Mouse (Mus musculus) limb, embryonic 10.5 days (tissue): ENCODE measurements around the gene Steap3. TPM values are rescaled to one million over a fixed set of nuclear protein-coding genes. Genes with fewer than 3 reads are reported as not detected.

Experiments used
- DNase-seq: peaks from one replicate; pipeline ENCODE4 v3.0.0-alpha.2; 2017; ENCODE audit warnings: low spot score
- H3K27ac ChIP-seq: fragments of 300-500 bp; sonication (generic); 2 replicates; pipeline ENCODE4 v1.5.1; 2016; ENCODE audit warnings: mild to moderate bottlenecking
- H3K27me3 ChIP-seq: fragments of 300-500 bp; sonication (generic); 2 replicates; pipeline ENCODE4 v1.6.1; 2016; ENCODE audit warnings: low read depth, mild to moderate bottlenecking; ENCODE audit not compliant: poor library complexity, severe bottlenecking
- H3K36me3 ChIP-seq: fragments of 300-500 bp; sonication (generic); 2 replicates; pipeline ENCODE4 v1.6.1; 2016; ENCODE audit warnings: mild to moderate bottlenecking, moderate library complexity
- H3K4me1 ChIP-seq: fragments of 300-500 bp; sonication (generic); 2 replicates; pipeline ENCODE4 v1.6.1; 2016
- H3K4me3 ChIP-seq: fragments of 300-500 bp; sonication (generic); 2 replicates; pipeline ENCODE4 v1.5.1; 2016; ENCODE audit warnings: mild to moderate bottlenecking, moderate library complexity
- H3K9me3 ChIP-seq: fragments of 300-500 bp; sonication (generic); replicated peaks from 2 replicates; pipeline ENCODE4 v1.6.1; 2016; ENCODE audit warnings: mild to moderate bottlenecking
- WGBS: fragments of 180-500 bp; shearing (Covaris S2); methylation state at CpG from one replicate; pipeline ENCODE4 v1.1.7; 2016; 5-methylcytosine and 5-hydroxymethylcytosine counted together
- polyA plus RNA-seq: library from polyadenylated mRNA; unstranded; fragments of >200 nt; fragmentation: Nextera tagmentation; extraction: Ambion mirVana; gene quantifications from 2 replicates; pipeline ENCODE4 v1.2.1, GENCODE M21; 2016

Gene Steap3
- polyA plus RNA-seq, 1 experiment from 2014 or later, result 4.5 TPM

- no peak for DNase-seq
- Histone ChIP-seq H3K4me1 (peaks cover 13% of the 10 kb centered on the region), H3K27me3 (no peaks in the 10 kb centered on the region), H3K4me3 (no peak overlapping the region), H3K9me3 (no peaks in the 10 kb centered on the region), H3K36me3 (no peaks in the 10 kb centered on the region), H3K27ac (peak overlapping the region; percentile 61; the same call in 1 of the 2 replicates)
- 94% methylated on average over 9 of the region's 9 CpGs for WGBS
Measured at GRCm38 (mm10) chr1:120158474-120159127, 113.9 kb downstream of the Steap3 start.

GRCm38 (mm10) chr1:120155325-120155724, 117.2 kb downstream of the Steap3 start:
- Histone ChIP-seq H3K36me3 (no peaks in the 10 kb centered on the region), H3K9me3 (no peaks in the 10 kb centered on the region), H3K4me3 (no peak overlapping the region), H3K4me1 (peaks cover 13% of the 10 kb centered on the region), H3K27ac (no peak overlapping the region), H3K27me3 (no peaks in the 10 kb centered on the region)
- WGBS, result 28% methylated on average over 1 of the region's 1 CpGs
- DNase-seq, result peak; percentile 40

GRCm38 (mm10) chr1:120154232-120154631, 118.3 kb downstream of the Steap3 start:
- peak; percentile 43 for DNase-seq
- Histone ChIP-seq H3K9me3 (no peaks in the 10 kb centered on the region), H3K4me1 (peaks cover 2% of the 10 kb centered on the region; the same call in 1 of the 2 replicates), H3K36me3 (no peaks in the 10 kb centered on the region), H3K27ac (no peak overlapping the region), H3K4me3 (no peak overlapping the region), H3K27me3 (no peaks in the 10 kb centered on the region)

- no peak for DNase-seq
- Histone ChIP-seq H3K9me3 (no peaks in the 10 kb centered on the region), H3K27ac (no peak overlapping the region), H3K4me3 (no peak overlapping the region), H3K36me3 (no peaks in the 10 kb centered on the region), H3K27me3 (no peaks in the 10 kb centered on the region), H3K4me1 (0 out of 2 replicates have a peak, but pooled peaks cover 4% of the 10 kb centered on the region)
Measured at GRCm38 (mm10) chr1:120146994-120147393, 125.5 kb downstream of the Steap3 start.

GRCm38 (mm10) chr1:120145527-120146216, 126.8 kb downstream of the Steap3 start:
- H3K27ac ChIP-seq, result no peak overlapping the region
- no peaks in the 10 kb centered on the region for H3K9me3 ChIP-seq
- DNase-seq, result no peak
- no peaks in the 10 kb centered on the region for H3K27me3 ChIP-seq
- no peaks in the 10 kb centered on the region for H3K36me3 ChIP-seq
- 88% methylated on average over 8 of the region's 8 CpGs for WGBS
- H3K4me3 ChIP-seq, result no peak overlapping the region
- H3K4me1 ChIP-seq, result 0 out of 2 replicates have a peak, but pooled peaks cover 4% of the 10 kb centered on the region

- WGBS, result 90% methylated on average over 5 of the region's 5 CpGs
- Histone ChIP-seq H3K9me3 (no peaks in the 10 kb centered on the region), H3K27me3 (no peaks in the 10 kb centered on the region), H3K36me3 (no peaks in the 10 kb centered on the region), H3K4me1 (0 out of 2 replicates have a peak, but pooled peaks cover 4% of the 10 kb centered on the region), H3K4me3 (no peak overlapping the region), H3K27ac (no peak overlapping the region)
- DNase-seq, result no peak
Measured at GRCm38 (mm10) chr1:120142551-120142950, 130.0 kb downstream of the Steap3 start.

Other genes starting within 250 kb of the Steap3 start
- gene Tmem37, start 198.6 kb downstream of the Steap3 start, polyA plus RNA-seq, result 3.2 and 3.5 TPM in 2 replicates
- 670 and 699 TPM in 2 replicates for gene Dbi, start 151.6 kb downstream of the Steap3 start, polyA plus RNA-seq
- 14.7 and 19.3 TPM in 2 replicates for gene 3110009E18Rik, start 151.5 kb downstream of the Steap3 start, polyA plus RNA-seq
- gene C1ql2, start 67.9 kb upstream of the Steap3 start, polyA plus RNA-seq, result 0.14 TPM in 1 of 2 replicates, not detected in the other
- gene Marco, start 232.3 kb upstream of the Steap3 start, polyA plus RNA-seq, result not detected in 2 replicates